Mouse (Mus musculus) lung, postnatal 36 days (tissue): ENCODE data around the gene 1110008L16Rik.

ENCODE experiments used
- DNase-seq: peaks from one replicate; pipeline ENCODE4 v3.0.0; 2022; ENCODE audit warnings: mixed read lengths

Gene 1110008L16Rik

GRCm38 (mm10) chr12:55343998-55344397 is 44.6 kb downstream of the 1110008L16Rik start:
- no peak for DNase-seq

GRCm38 (mm10) chr12:55344583-55344982 is 45.2 kb downstream of the 1110008L16Rik start:
- no peak for DNase-seq

- DNase-seq = peak; percentile 74
These were observed 54.0 kb downstream of the 1110008L16Rik start for GRCm38 (mm10) chr12:55353423-55353822.

GRCm38 (mm10) chr12:55354904-55355303 is 55.5 kb downstream of the 1110008L16Rik start:
- DNase-seq = peak; percentile 83

GRCm38 (mm10) chr12:55357303-55357702 is 57.9 kb downstream of the 1110008L16Rik start:
- DNase-seq = no peak

- peak; percentile 31 for DNase-seq
These were observed 61.6 kb downstream of the 1110008L16Rik start for GRCm38 (mm10) chr12:55360929-55361328.

GRCm38 (mm10) chr12:55365083-55365482 is 65.7 kb downstream of the 1110008L16Rik start:
- DNase-seq = no peak

- peak; percentile 65 for DNase-seq
These were observed 73.2 kb downstream of the 1110008L16Rik start for GRCm38 (mm10) chr12:55372424-55373055.

- no peak for DNase-seq
These were observed 77.7 kb downstream of the 1110008L16Rik start for GRCm38 (mm10) chr12:55376956-55377609.

- DNase-seq = no peak
These were observed 78.2 kb downstream of the 1110008L16Rik start for GRCm38 (mm10) chr12:55377610-55377980.

- no peak for DNase-seq
These were observed 84.8 kb downstream of the 1110008L16Rik start, which contains the start of gene Psma6 for GRCm38 (mm10) chr12:55384023-55384749. Gene Psma6, plus strand, starts transcription at chr12:55384222.

- DNase-seq = no peak
These were observed 85.4 kb downstream of the 1110008L16Rik start for GRCm38 (mm10) chr12:55384826-55385225.

- peak; percentile 67 for DNase-seq
These were observed 86.6 kb downstream of the 1110008L16Rik start for GRCm38 (mm10) chr12:55385931-55386330.

GRCm38 (mm10) chr12:55386456-55386855 is 87.1 kb downstream of the 1110008L16Rik start:
- DNase-seq = no peak

- DNase-seq = no peak
These were observed 87.9 kb downstream of the 1110008L16Rik start for GRCm38 (mm10) chr12:55387083-55387787.

GRCm38 (mm10) chr12:55387788-55388465 is 88.5 kb downstream of the 1110008L16Rik start:
- DNase-seq = peak; percentile 62

- peak; percentile 89 for DNase-seq
These were observed 89.1 kb downstream of the 1110008L16Rik start for GRCm38 (mm10) chr12:55388478-55388877.

- DNase-seq = peak; percentile 62
These were observed 90.0 kb downstream of the 1110008L16Rik start for GRCm38 (mm10) chr12:55389132-55390081.

- DNase-seq = no peak
These were observed 92.7 kb downstream of the 1110008L16Rik start for GRCm38 (mm10) chr12:55392120-55392519.

- no peak for DNase-seq
These were observed 93.6 kb downstream of the 1110008L16Rik start for GRCm38 (mm10) chr12:55392733-55393577.
